Mouse (Mus musculus) cortical plate, adult 2 months (tissue): ENCODE measurements around the gene Prss8.

Experiments used
- CTCF ChIP-seq: fragments of 200-500 bp; IDR thresholded peaks from 2 replicates; pipeline ENCODE4 v1.5.1; 2011; ENCODE audit warnings: mild to moderate bottlenecking, control low read depth, low read length; ENCODE audit not compliant: insufficient read depth; ENCODE audit errors: extremely low read depth
- POLR2A ChIP-seq: fragments of 200-500 bp; IDR thresholded peaks from 2 replicates; pipeline ENCODE4 v1.6.1; 2011; ENCODE audit warnings: mild to moderate bottlenecking, low read length, control low read depth; ENCODE audit not compliant: insufficient read depth; ENCODE audit errors: extremely low read depth

- no peak for TF ChIP-seq CTCF
- TF ChIP-seq POLR2A, result no peak
Measured at GRCm38 (mm10) chr7:127897542-127897941, 32.4 kb downstream of the Prss8 start.
